Mouse (Mus musculus): ENCODE results near the gene Fgf23. TPM values are rescaled to one million over a fixed set of nuclear protein-coding genes. Genes with fewer than 3 reads are reported as not detected.

Fgf23 gene
- not detected in 2 replicates for polyA plus RNA-seq (2015; fragmentation: Nextera tagmentation; extraction: Ambion mirVana)

GRCm38 (mm10) chr6:127072817-127073216 is at the start of gene Fgf23:
Gene Fgf23, plus strand, starts transcription at chr6:127072902.

DNA sequence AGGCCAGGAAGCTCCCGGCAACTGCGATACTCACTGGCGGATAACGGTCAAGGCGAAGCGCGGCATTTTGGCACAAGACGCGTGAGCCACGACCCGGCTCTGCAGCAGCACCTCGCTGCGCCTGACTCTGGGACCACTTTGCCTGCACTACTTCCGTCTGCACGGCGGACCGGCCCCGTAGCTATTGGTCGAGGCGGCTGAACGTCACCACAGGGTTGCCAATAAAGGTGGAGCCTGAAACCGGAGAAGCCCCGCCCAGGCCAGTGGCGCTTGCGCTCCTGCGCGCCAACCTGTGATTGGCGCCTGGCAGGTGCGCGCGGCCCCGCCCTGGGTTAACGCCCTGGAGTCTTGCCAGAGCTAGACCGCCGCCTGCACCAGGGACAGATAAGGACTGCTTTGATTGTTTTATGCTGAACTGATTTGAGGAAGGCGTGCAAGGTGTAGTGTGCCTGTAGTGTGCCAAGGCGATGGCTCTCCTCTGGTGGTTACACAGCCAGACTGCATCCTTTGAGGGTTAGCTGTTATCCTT is 36.8 kb downstream of the Fgf23 start, which contains the start of gene Tigar:
Tigar (minus strand) TSS at position 156 of the 529 bp plus-strand sequence.

Other genes with a start within 250 kb of the Fgf23 start
- 210 and 290 TPM in 2 replicates for gene Ndufa9, start 223.8 kb upstream of the Fgf23 start, polyA plus RNA-seq (2015; fragmentation: Nextera tagmentation; extraction: Ambion mirVana)
- gene Akap3, start 219.8 kb upstream of the Fgf23 start, polyA plus RNA-seq (2015; fragmentation: Nextera tagmentation; extraction: Ambion mirVana) = not detected in 2 replicates
- gene Dyrk4, start 151.1 kb upstream of the Fgf23 start, polyA plus RNA-seq (2015; fragmentation: Nextera tagmentation; extraction: Ambion mirVana) = not detected in 2 replicates
- 22.3 and 25.7 TPM in 2 replicates for gene Rad51ap1, start 133.3 kb upstream of the Fgf23 start, polyA plus RNA-seq (2015; fragmentation: Nextera tagmentation; extraction: Ambion mirVana)
- gene D6Wsu163e, start 132.9 kb upstream of the Fgf23 start, polyA plus RNA-seq (2015; fragmentation: Nextera tagmentation; extraction: Ambion mirVana) = 15.3 and 15.9 TPM in 2 replicates
- 0.06 and 0.10 TPM in 2 replicates for gene Fgf6, start 57.3 kb upstream of the Fgf23 start, polyA plus RNA-seq (2015; fragmentation: Nextera tagmentation; extraction: Ambion mirVana)
- 3.5 and 3.7 TPM in 2 replicates for gene Tigar, start 36.7 kb downstream of the Fgf23 start, polyA plus RNA-seq (2015; fragmentation: Nextera tagmentation; extraction: Ambion mirVana)
- gene Ccnd2, start 79.3 kb downstream of the Fgf23 start, polyA plus RNA-seq (2015; fragmentation: Nextera tagmentation; extraction: Ambion mirVana) = 290 and 453 TPM in 2 replicates

Data from adrenal gland, postnatal 0 days (tissue).